Mouse (Mus musculus) natural killer cell, adult 2 months (primary cell): ENCODE measurements around the gene Kirrel3.

Experiments used
- DNase-seq, 2 experiments: peaks; one replicate each; pipeline ENCODE4 v3.0.0; 2022; ENCODE audit warnings: low spot score in 2 of 2

The Kirrel3 gene

DNA sequence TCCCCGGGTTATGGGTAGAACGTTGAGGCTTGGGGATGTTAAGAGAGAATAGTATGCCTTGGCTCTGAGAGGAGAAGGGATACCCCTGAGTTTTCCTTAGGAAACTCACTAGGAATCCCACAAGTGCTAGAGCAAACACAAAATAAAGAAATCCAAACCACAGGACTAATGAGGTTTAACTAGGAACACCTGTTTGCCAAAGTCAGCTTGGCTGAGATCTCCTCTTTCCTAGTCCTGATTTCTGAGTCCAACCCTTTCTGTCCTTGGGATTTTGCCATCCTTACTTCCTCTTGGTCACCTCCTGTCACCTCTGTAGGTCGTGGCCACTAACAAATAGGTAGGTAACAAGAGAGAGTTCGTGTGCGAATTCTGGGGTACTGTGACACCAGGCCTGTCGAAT is 540.6 kb downstream of the Kirrel3 start:
- DNase-seq = no peak

DNA sequence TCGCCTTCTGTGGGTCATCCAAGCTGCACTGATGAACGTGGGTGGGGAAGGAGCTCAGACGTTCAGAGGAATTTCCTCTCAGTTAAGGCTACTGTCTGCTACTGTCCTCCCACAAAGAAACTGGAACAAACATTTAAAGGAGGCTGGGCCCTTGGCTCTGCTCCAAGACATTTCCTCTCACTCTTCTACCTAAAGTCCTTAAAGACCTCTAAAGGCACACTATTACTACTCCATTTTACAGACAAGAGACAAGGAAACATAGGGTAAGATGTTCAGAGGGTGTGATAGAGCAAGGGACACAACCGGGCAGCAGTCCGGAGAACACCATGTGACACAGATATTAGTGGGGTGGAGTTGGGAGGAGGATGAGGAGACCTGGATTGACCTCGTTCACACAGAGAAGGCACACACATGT is 541.2 kb downstream of the Kirrel3 start:
- DNase-seq = no peak

DNA sequence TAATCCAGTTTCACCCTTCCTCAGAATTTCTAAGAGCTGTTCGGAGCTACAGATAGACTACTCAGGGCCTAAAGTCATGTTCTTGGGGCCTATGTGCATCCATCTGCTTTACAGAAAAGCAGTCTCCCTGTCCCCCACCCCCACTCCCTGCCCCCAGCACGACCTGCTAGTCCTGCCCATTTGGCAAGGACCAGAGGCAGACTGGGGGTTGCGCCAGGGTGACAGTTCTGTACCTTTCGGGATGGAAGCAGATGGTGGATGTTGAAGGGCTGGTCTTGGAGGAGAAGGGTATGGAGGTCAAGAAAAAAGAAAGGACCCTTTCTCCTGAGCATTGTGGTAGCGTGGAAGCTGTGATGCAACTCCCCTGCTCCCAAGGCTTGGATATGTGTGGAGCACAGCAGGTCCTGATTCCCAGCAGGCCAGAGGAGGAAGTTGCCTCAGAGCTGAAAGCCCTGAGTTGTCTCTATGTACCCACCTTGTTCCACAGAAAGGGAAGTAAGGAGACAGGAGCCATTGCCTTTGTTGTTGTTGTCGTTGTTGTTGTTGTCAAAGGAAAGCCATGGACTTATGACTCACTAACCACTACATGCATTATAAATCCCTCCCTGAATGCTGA is 541.8 kb downstream of the Kirrel3 start:
- no peak for DNase-seq

DNA sequence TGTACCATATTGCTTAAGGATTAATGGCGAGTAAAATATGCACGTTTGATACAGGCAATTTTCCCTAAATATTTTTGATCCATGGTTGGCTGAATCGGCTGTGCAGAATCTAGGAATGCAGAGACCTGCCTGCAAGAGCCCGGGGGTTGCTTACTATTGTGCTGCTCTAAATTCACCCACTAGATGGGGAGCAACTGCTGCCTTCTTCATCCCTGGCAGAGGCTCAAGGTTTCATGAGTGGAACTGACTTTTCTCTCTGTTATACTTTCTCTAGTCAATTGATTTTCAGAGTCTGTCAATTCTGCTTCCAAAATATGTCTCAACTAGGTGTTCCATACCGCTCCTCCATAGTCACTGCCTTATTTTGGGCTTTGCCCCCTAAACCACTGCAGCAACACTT is 545.1 kb downstream of the Kirrel3 start:
- no peak for DNase-seq

DNA sequence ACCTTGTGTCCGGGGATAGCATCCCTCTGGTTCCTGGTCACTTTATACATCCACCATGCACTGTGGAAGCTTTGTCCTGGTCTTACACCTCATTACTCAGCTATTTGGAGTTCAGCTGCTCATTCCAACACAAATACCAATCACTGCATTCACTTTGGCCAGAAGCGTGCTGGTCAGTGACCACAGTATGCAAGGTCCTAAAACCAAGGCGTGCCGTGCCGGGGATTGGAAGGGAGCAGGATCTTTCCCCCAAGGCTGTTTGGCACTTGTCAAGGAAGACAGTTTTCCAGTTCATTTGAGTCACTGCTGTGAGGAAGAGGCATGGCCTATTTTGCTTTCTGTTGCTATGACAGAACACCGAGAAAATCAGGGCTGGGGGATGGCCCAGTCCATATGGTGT is 546.8 kb downstream of the Kirrel3 start:
- no peak for DNase-seq

DNA sequence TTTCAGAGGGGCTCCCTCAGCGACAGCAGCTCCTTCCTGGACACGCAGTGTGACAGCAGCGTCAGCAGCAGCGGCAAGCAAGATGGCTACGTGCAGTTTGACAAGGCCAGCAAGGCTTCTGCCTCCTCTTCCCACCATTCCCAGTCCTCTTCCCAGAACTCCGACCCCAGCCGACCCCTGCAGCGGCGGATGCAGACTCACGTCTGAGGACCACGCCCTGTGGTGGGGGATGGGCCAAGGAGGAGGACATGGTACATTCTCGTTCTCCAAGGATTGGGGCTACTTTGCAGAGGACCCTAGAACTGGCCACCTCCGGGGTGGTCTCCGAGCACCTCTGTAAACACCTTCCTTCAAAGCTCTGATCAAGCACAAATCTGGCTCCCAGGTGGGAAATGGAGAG is 549.4 kb downstream of the Kirrel3 start:
- no peak for DNase-seq

DNA sequence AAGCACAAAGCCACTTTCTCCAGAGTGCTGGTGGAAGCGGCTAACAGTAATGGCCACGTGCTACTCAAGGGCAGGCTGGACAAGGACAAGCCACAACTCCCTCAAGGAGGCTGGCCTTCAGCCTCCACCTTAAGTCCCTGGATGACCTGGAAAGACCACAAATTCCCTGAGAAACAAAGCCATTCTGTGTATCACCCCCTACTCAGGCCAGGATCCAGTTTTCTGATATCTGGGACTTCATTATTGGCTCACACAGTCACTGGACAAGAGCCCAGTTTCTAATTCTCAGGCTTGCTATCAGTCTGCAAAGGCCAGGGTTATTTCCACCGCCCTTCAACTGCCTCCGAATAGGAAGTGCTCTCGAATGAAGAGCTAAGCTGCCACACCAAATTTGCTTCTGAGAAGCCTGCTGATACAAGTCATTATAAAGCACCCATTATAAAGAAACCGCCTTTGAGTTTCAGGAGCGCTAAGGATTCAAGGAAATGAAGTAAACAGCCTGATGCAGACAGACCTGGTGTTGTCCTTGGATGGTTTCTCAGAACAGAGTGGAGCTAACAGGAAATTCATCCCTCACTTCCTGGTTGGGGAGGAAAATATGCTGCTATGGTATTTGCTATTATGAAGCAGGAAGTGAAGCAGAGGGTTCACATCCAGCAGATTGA is 553.4 kb downstream of the Kirrel3 start:
- DNase-seq = no peak

DNA sequence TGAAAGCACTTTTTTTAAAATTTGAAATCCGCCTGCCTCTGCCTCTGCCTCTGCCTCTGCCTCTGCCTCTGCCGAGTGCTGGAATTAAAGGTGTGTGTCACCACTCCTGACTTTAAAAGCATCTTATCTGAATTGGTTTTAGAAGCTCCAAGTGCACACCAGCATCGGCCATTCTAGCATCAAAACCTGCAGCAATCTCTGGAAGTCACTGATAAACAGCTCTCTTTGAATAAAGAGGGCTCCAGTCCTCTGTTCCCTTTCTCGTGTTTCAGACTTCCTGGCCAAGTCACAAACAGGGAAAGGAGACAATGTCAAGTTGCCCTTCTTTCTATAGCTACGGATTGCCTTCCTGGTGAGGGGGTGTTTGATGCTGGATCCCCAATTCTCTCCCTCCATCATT is 554.2 kb downstream of the Kirrel3 start:
- DNase-seq = no peak

DNA sequence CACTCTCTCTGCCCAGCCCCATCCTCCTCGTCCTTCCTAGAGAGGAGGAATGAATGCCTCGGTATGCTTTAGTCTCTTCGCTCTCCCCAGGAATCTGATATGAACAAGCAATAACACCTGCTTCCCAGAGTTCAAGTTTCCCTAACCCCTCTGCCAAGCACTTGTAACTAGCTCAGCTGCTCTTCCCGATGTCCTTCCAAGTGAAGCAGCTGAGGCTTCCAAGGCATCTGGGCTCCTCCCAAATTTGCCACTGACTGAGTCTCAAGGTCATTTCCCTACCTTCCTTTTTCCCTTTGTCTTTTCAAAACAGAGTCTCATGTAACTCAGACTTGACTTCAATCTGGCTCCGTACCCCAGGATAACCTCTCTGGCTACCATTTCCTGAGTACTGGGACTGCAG is 555.8 kb downstream of the Kirrel3 start:
- DNase-seq = no peak

DNA sequence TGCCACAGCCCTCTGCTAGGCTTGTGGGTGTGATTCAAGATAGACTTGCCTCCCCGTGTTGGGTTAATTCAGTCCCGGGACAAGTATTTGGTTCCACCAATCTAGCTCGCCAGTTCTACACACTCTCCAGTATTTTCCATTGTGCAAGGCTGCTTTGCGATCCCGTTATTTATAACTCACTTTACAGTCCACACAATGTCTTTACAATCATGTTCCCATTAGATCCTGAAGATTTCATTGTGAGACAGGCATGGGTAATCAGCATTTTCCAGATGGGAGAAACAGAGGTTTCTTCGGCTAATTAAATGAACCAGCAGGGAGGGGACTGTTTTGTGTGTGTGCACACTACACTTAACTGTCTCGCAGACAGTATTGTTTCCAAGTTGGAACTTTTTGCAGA is 557.9 kb downstream of the Kirrel3 start:
- DNase-seq = no peak

DNA sequence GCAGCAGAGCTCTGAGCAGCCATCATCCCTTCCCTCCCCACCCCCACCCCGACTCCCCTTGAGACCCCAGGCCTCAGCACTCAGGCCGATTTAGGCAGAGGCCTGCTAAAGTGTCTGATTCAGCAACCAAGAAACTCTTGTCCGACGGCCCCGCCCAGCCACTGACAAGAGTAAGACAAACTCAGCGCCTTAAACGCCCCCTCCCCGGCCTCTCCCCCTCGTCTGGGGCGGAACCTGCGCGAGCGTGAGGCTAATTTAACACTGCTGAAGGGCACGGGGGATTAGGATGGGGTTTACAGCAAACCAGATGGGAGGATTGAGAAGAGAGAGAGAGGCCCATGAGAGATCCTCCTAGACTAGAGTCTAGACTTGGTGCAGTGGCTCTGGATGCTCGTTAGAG is 558.8 kb downstream of the Kirrel3 start:
- DNase-seq = no peak

DNA sequence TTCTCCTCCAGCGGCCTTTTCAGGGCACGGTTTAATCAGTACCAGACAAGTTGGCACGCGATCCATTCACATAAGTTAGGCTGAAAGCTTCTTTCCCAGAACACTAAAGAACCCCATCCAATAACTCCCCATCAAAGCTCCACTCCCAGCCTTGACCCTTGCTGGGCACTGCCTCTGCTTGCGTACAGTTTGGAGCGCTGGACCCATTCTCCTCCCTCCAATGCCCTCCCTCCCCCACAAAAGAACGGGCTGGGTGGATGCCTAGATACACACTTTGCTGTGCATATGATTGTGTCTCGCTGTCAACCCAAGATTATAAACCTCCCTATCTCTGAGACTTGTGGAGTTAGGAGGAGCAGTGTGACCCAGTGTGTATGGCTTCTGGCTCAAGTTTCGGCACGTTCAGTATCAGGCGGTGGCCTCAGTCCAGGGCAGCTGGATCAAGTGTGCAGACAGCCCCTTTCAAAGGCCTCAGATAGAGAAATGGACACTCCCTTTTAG is 559.4 kb downstream of the Kirrel3 start:
- DNase-seq = no peak

DNA sequence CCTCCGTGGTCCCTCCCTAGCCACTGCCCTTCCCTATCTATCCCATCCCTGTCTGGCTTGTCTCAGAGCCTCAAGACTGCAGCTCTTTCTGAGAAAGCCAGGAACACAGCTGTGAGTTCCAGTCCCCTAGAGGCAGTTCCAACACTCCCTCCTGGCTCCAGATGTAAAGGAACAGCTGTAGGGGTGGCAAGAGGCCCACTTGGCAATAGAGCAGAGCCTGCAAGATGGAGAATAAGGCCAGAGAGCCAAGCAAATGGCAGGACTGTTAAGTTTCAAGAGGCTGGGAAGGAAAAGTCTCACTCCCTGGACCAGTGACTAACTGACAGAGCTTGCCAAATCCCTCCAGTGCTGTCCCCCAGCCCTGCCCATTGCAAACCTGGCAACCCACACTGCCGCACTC is 560.1 kb downstream of the Kirrel3 start:
- no peak for DNase-seq

DNA sequence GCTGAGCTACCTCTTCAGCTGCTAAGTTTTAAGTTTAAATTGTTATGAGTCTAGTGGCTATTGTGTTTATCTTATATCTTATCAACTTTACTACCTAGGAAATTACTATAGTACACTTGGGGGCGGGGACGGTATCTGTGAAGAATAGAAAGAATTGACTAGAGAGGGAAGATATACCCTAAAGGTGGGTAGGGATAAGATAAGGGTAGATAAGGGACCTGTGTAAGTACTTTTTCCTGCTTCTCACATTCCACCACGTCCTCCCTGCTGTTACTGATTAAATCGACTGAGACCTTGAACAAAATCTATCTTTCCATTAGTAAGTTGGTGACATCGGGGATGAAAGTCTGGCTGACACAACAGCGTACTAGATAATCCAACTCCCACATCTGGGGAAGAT is 562.8 kb downstream of the Kirrel3 start:
- no peak for DNase-seq

DNA sequence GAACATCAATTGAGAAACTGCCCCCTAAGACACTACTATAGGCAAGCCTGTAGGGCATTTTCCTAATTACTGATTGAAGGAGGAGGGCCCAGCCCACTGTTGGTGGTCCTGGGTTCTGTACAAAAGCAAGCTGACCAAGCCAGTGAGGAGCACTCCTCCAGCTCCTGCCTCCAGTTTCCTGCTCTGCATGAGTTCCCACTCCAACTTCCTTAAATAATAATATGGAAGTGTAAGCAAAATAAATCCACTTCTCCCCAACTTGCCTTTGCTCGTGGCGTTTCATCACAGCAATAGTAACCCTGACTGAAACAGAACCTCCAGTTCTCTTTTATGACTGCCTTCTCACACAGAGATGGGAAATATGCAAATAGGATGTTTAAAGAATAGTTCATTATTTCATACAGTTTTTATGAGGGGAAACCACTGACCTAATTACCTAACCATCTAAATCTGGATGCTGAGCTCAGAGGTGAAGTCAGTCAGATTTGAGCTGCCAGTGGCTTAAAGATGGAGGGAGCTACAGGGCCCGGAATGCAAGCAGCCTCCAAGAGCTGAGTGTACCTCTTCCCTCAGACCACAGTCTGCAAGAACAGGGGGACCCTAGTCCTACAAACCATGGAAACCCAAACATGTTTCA is 564.3 kb downstream of the Kirrel3 start:
- no peak for DNase-seq

DNA sequence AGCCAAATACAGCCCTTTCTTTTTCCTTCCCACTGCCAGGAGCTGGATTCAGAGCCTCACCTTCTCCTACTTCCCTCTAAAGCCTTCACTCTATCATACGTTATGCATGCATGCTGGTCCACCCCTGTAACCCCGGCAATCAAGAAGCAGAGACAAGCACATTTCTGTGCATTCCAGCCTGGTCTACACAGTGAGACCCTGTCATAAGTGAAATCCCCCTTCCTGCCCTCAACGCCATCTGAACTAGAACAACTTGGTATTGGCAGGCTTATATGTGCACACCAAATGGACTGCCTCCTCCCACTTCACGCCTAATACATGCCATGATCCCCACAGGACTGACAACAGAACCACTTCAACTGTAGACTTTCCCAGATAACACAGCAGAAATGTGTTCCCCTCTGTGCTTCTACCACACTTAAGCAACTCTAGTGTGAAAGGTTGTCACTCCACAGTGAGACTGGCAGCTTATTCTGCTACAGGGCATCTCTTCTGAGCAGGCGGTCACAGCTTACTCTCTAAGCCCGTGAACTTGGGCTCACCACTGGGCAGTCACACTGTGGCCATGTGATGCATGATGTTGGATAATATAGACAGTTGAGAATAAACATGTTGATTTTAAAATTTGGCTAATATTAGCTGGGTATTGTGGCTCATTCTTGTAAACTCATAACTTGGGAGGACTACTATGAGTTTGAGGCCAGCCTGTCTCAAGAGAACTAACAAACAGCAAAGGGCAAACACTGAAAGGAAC is 565.2 kb downstream of the Kirrel3 start:
- no peak for DNase-seq

DNA sequence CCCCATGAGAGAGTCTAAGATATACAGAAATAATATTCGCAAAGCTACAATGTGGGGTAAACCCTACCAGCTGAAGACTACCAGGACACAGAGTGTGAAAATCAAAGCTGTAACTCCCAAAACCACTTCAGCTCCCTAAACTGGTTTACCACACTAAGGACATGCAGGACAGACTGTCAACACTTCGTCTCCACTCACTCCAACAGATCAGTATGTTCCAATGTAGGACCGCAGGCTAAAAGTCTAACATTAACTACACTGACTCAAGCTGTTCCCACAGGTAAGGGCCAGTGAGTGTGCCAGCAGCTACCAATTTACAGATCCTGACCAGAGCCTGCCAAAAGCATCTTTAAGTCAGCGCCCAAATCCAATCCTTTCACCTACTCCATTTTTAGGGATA is 566.0 kb downstream of the Kirrel3 start:
- no peak for DNase-seq

DNA sequence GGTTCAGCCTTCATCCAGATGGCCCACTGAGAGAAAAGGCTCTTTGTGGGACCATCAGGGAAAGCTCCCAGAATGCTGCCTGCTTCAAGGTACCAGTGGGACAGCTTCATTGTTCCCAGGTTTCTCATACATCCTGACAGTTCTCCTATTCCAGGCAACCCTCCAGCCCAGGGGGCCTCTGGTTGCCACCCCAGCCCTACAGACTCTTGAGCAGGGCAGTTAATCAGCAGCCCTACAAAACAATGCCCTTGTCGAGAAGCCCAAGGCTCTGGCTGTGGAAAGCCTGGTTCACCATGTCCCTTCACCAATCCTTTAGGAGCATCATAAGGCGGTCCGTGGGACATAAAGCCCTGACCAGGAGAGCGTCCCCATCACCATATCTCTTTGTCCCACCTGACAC is 567.0 kb downstream of the Kirrel3 start:
- DNase-seq = no peak

DNA sequence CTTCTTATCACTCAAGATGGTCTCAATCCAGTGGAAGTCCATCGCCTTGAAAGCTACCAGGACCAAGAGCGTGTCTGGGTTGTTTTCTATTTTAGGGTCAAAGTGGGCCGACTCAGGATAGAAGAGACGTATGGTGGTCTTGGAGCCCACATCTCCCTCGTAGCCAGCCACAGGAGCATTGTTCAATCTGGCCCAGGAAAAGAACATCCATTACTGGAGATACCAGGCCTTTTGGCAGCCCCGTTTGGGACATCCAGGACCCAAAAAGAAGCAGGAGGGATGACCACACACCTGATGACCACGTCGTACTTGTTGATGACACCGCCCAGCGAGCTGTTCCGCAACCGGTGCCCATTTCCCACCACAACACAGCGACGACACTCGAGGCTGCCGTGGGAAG is 567.4 kb downstream of the Kirrel3 start:
- DNase-seq = no peak

DNA sequence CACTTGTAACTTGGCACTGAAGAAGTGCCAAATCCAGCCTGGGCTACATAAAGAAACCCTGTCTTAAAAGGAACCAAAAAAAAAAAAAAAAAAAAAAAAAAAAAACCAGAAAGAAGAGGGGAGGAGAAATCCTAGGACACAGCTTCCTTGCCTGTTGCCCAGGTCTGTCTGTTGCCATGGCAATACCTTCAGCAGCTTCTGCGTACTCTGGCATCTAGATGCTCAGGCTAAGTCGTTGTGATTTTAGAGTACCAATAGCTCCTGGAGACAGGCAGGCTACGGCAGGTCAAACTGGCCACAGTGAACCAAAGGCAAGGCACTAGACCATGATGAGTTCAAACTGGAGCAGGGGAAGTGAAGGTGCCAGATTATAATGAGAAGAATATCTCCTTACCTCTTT is 568.0 kb downstream of the Kirrel3 start:
- no peak for DNase-seq

DNA sequence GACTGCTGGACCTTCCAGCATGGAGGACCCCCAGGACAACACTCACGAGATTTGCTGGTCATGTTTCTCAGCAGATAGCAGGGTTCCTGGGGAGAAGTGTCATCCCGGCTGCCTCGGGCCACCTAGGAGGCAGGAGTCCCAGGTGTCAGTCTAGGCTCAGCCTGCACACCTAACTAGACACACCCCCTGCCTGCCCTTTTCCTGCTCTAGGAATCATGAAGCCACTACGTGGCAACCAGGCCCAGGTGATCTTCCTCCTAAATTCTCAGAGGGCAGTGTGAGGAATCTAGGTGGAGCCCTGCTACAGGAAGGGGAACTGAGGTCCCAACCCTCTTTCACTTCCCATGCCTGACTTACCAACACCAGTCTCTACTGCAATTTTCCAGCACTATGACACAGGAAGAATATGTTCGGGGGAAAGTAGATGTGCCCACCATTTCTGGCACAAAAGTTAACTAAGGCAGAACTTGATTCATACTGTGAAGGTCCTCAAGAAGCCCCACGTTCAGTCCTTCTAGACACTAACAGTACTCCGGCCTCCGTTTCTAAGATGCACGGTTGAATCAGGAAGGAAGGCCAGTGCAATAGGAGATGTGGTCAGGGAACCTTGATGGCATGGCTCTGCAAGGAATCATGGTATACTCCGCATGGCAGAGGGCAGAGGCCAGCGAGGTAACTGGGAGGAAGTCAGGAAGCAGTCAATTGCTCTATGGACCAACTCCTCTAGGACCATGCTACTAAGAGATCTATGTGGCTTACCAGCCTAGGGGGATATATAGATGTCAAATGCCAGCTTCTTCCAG is 570.0 kb downstream of the Kirrel3 start:
- no peak for DNase-seq

DNA sequence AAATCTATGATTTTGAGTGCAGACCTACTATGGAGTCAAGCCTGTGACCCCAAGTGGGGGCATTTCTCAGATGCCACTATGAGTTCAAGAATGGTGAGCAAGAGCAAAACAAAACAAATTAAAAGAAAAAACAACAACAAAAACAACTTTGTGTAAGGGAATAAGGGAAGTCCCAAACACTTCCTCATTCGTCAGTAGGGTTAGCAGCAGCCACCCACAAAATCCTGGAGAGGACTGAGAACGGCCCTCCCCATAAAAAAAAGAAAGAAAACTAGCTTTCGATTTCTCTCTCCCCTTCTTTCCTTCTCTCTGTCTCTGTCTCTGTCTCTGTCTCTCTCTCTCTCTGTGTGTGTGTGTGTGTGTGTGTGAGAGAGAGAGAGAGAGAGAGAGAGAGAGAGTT is 570.9 kb downstream of the Kirrel3 start:
- no peak for DNase-seq
